Mouse (Mus musculus): Measurements from ENCODE around the gene Krtap5-3. TPM values are rescaled to one million over a fixed set of nuclear protein-coding genes. Genes with fewer than 3 reads are reported as not detected.
"Not testable (repeated sequence)": the region's sequence is repeated elsewhere in the genome, so short reads cannot be mapped to it uniquely, and the experiment has no call there.

Gene Krtap5-3
- polyA plus RNA-seq, 2 experiments, result not detected

GRCm38 (mm10) chr7:142224518-142224917 is 23.4 kb downstream of the Krtap5-3 start:
- H3K4me1 ChIP-seq (replicated peaks; ENCODE audit: control insufficient read depth in 2 of 2, insufficient read depth in 2 of 2, low read length in 1 of 2), result no peaks in the 10 kb centered on the region
- H3K4me3 ChIP-seq (ENCODE audit: insufficient read depth in 1 of 2, low read depth in 2 of 2, low read length in 2 of 2), result no peak overlapping the region
- no peak overlapping the region for H3K9ac ChIP-seq (replicated peaks)
- H3K9me3 ChIP-seq (ENCODE audit: control insufficient read depth, low read length), result no peaks in the 10 kb centered on the region
- H3K36me3 ChIP-seq (replicated peaks; ENCODE audit: control insufficient read depth, insufficient read depth, low read depth), result no peaks in the 10 kb centered on the region
- DNase-seq (ENCODE audit: low read depth in 3 of 3, low spot score in 3 of 3), result no peak
- no peak overlapping the region for H3K4me2 ChIP-seq (ENCODE audit: low read depth)
- no peak for TF ChIP-seq EP300 (IDR thresholded peaks at IDR 0.05; ENCODE audit: low read depth)
- no peak for TF ChIP-seq CTCF (IDR thresholded peaks at IDR 0.05; ENCODE audit: low read depth)
- ATAC-seq (ENCODE audit: insufficient read depth), result no peak
- no peaks in the 10 kb centered on the region for H3K27me3 ChIP-seq (ENCODE audit: control insufficient read depth, insufficient read depth, low read length)
- H3K27ac ChIP-seq, result no peak overlapping the region
- 31% methylated on average over 2 of the region's 2 CpGs for WGBS (ENCODE audit: insufficient replicate concordance)

DNA sequence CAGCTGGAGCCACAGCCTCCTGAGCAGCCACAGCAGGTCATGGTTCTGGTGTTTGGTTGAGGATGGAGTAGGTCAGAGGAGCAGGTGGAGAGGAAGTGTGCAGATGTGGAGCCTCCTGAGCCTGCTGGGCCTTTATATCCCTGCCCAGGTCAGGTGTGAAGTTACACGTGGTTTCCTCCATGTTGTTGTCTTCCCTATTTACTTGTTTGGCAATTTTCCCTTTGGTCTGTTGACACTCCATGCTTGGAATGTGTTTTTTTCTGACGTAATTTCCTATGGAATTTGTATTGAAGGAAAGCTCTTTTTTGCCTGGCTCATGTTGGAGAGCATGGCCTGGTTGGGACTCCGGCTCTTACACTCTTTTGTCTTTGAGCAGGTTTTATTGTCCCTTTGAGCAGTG is 28.7 kb downstream of the Krtap5-3 start, which contains the start of gene Krtap5-5:
Krtap5-5 (minus strand) TSS at position 101 of the 400 bp plus-strand sequence.
- not testable (repeated sequence) for ATAC-seq (ENCODE audit: insufficient read depth); H3K27ac ChIP-seq; H3K36me3 ChIP-seq (replicated peaks; ENCODE audit: control insufficient read depth, insufficient read depth, low read depth); H3K4me3 ChIP-seq (ENCODE audit: insufficient read depth in 1 of 2, low read depth in 2 of 2, low read length in 2 of 2); H3K4me1 ChIP-seq (replicated peaks; ENCODE audit: control insufficient read depth in 2 of 2, insufficient read depth in 2 of 2, low read length in 1 of 2); H3K9me3 ChIP-seq (ENCODE audit: control insufficient read depth, low read length); H3K9ac ChIP-seq (replicated peaks); DNase-seq (ENCODE audit: low read depth in 3 of 3, low spot score in 3 of 3); H3K4me2 ChIP-seq (ENCODE audit: low read depth); H3K27me3 ChIP-seq (ENCODE audit: control insufficient read depth, insufficient read depth, low read length)
- WGBS (ENCODE audit: insufficient replicate concordance), result 29% methylated on average over 3 of the region's 3 CpGs

- H3K9ac ChIP-seq (replicated peaks), result no peak overlapping the region
- TF ChIP-seq EP300 (IDR thresholded peaks at IDR 0.05; ENCODE audit: low read depth), result no peak
- no peak for TF ChIP-seq CTCF (IDR thresholded peaks at IDR 0.05; ENCODE audit: low read depth)
- no peaks in the 10 kb centered on the region for H3K4me1 ChIP-seq (replicated peaks; ENCODE audit: control insufficient read depth in 2 of 2, insufficient read depth in 2 of 2, low read length in 1 of 2)
- ATAC-seq (ENCODE audit: insufficient read depth) (no peak), DNase-seq (ENCODE audit: low read depth in 3 of 3, low spot score in 3 of 3) (no peak)
- no peaks in the 10 kb centered on the region for H3K27me3 ChIP-seq (ENCODE audit: control insufficient read depth, insufficient read depth, low read length)
- no peak overlapping the region for H3K27ac ChIP-seq
- no peak overlapping the region for H3K4me3 ChIP-seq (ENCODE audit: insufficient read depth in 1 of 2, low read depth in 2 of 2, low read length in 2 of 2)
- no peaks in the 10 kb centered on the region for H3K9me3 ChIP-seq (ENCODE audit: control insufficient read depth, low read length)
- WGBS (ENCODE audit: insufficient replicate concordance), result 45% methylated on average over 1 of the region's 1 CpGs
- H3K36me3 ChIP-seq (replicated peaks; ENCODE audit: control insufficient read depth, insufficient read depth, low read depth), result no peaks in the 10 kb centered on the region
- H3K4me2 ChIP-seq (ENCODE audit: low read depth), result no peak overlapping the region
Measured at GRCm38 (mm10) chr7:142231540-142231939, 30.4 kb downstream of the Krtap5-3 start.

DNA sequence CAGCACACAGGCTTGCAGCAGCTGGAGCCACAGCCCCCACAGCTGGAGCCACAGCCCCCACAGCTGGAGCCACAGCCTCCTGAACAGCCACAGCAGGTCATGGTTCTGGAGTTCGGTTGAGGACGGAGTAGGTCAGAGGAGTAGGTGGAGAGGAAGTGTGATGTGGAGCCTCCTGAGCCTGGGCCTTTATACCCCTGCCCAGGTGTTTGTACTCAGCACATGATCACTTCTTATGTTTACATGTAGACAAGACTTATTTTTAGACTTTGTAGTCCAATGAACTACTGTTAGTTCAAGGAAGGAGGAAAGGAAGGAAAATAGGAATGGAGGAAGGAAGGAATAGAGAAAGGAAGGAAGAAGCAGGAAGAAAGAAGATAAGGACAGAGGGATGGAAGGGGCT is 39.8 kb downstream of the Krtap5-3 start, which contains the start of gene Gm40460:
Gm40460 (minus strand) TSS at position 101 of the 400 bp plus-strand sequence.
- Histone ChIP-seq H3K4me1 (replicated peaks; ENCODE audit: control insufficient read depth in 2 of 2, insufficient read depth in 2 of 2, low read length in 1 of 2) (no peaks in the 10 kb centered on the region), H3K36me3 (replicated peaks; ENCODE audit: control insufficient read depth, insufficient read depth, low read depth) (no peaks in the 10 kb centered on the region), H3K27me3 (ENCODE audit: control insufficient read depth, insufficient read depth, low read length) (no peaks in the 10 kb centered on the region), H3K4me3 (ENCODE audit: insufficient read depth in 1 of 2, low read depth in 2 of 2, low read length in 2 of 2) (no peak within 1 kb of the TSS), H3K27ac (no peak within 1 kb of the TSS), H3K9me3 (ENCODE audit: control insufficient read depth, low read length) (no peaks in the 10 kb centered on the region), H3K4me2 (ENCODE audit: low read depth) (no peak within 1 kb of the TSS), H3K9ac (replicated peaks) (no peak within 1 kb of the TSS)
- DNase-seq (ENCODE audit: low read depth in 3 of 3, low spot score in 3 of 3) (no peak), ATAC-seq (ENCODE audit: insufficient read depth) (no peak)
- 35% methylated on average over 2 of the region's 2 CpGs for WGBS (ENCODE audit: insufficient replicate concordance)
- no peak for TF ChIP-seq CTCF (IDR thresholded peaks at IDR 0.05; ENCODE audit: low read depth)

DNA sequence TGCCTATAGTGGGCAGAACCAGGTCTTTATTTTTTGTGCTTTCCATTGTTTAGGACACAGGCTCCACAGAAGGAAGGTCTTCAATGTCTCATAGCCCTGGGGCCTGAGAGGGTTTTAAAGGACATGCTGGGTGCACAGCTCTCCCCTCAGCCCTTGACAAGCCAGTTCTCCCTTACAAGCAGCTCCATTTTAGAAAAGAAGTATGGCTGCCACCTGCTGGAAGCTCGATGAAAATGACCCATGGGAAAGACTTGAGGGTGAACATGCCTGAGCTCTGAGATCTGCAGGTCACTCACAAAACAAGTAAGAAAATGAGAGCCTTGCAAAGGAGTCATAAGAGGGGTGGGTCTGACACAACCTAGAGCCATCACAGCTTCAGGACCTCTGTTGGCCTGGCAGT is 48.7 kb downstream of the Krtap5-3 start:
- H3K9me3 ChIP-seq (ENCODE audit: control insufficient read depth, low read length), result no peaks in the 10 kb centered on the region
- no peak overlapping the region for H3K4me3 ChIP-seq (ENCODE audit: insufficient read depth in 1 of 2, low read depth in 2 of 2, low read length in 2 of 2)
- no peak for ATAC-seq (ENCODE audit: insufficient read depth)
- H3K36me3 ChIP-seq (replicated peaks; ENCODE audit: control insufficient read depth, insufficient read depth, low read depth), result no peaks in the 10 kb centered on the region
- H3K4me1 ChIP-seq (replicated peaks; ENCODE audit: control insufficient read depth in 2 of 2, insufficient read depth in 2 of 2, low read length in 1 of 2), result no peaks in the 10 kb centered on the region
- no peak overlapping the region for H3K27ac ChIP-seq
- WGBS (ENCODE audit: insufficient replicate concordance), result 0% methylated on average over 1 of the region's 1 CpGs
- TF ChIP-seq EP300 (IDR thresholded peaks at IDR 0.05; ENCODE audit: low read depth), result no peak
- TF ChIP-seq CTCF (IDR thresholded peaks at IDR 0.05; ENCODE audit: low read depth), result peak; percentile 37; the same call in 1 of the 2 replicates
- no peaks in the 10 kb centered on the region for H3K27me3 ChIP-seq (ENCODE audit: control insufficient read depth, insufficient read depth, low read length)
- no peak overlapping the region for H3K4me2 ChIP-seq (ENCODE audit: low read depth)
- H3K9ac ChIP-seq (replicated peaks), result no peak overlapping the region
- DNase-seq (ENCODE audit: low read depth in 3 of 3, low spot score in 3 of 3), result no peak

Other genes with a start within 250 kb of the Krtap5-3 start
- 33.9 and 41.5 TPM in 2 replicates for gene Mob2, start 140.3 kb upstream of the Krtap5-3 start, polyA plus RNA-seq (2012; rRNA removed)
- 68.8 and 75.6 TPM in 2 replicates for gene Mob2, start 140.3 kb upstream of the Krtap5-3 start, polyA plus RNA-seq (2014; fragmentation: Nextera tagmentation; extraction: Ambion mirVana)
- 2.5 TPM in 2 replicates for gene Dusp8, start 105.5 kb upstream of the Krtap5-3 start, polyA plus RNA-seq (2012; rRNA removed)
- 3.8 and 4.2 TPM in 2 replicates for gene Dusp8, start 105.5 kb upstream of the Krtap5-3 start, polyA plus RNA-seq (2014; fragmentation: Nextera tagmentation; extraction: Ambion mirVana)
- gene Gm45618, start 80.6 kb upstream of the Krtap5-3 start, polyA plus RNA-seq (2012; rRNA removed), result not detected in 2 replicates
- gene Gm45618, start 80.6 kb upstream of the Krtap5-3 start, polyA plus RNA-seq (2014; fragmentation: Nextera tagmentation; extraction: Ambion mirVana), result not detected in 2 replicates
- not detected in 2 replicates for gene Gm39115, start 65.3 kb upstream of the Krtap5-3 start, polyA plus RNA-seq (2012; rRNA removed)
- not detected in 2 replicates for gene Gm39115, start 65.3 kb upstream of the Krtap5-3 start, polyA plus RNA-seq (2014; fragmentation: Nextera tagmentation; extraction: Ambion mirVana)
- gene Gm45337, start 56.8 kb upstream of the Krtap5-3 start, polyA plus RNA-seq (2012; rRNA removed), result not detected in 2 replicates
- gene Gm45337, start 56.8 kb upstream of the Krtap5-3 start, polyA plus RNA-seq (2014; fragmentation: Nextera tagmentation; extraction: Ambion mirVana), result not detected in 2 replicates
- not detected in 2 replicates for gene Gm29735, start 44.3 kb upstream of the Krtap5-3 start, polyA plus RNA-seq (2012; rRNA removed)
- gene Gm29735, start 44.3 kb upstream of the Krtap5-3 start, polyA plus RNA-seq (2014; fragmentation: Nextera tagmentation; extraction: Ambion mirVana), result not detected in 2 replicates
- gene Gm4553, start 35.6 kb upstream of the Krtap5-3 start, polyA plus RNA-seq (2012; rRNA removed), result not detected in 2 replicates
- not detected in 2 replicates for gene Gm4553, start 35.6 kb upstream of the Krtap5-3 start, polyA plus RNA-seq (2014; fragmentation: Nextera tagmentation; extraction: Ambion mirVana)
- gene Krtap5-2, start 25.4 kb upstream of the Krtap5-3 start, polyA plus RNA-seq (2012; rRNA removed), result not detected in 2 replicates
- not detected in 2 replicates for gene Krtap5-2, start 25.4 kb upstream of the Krtap5-3 start, polyA plus RNA-seq (2014; fragmentation: Nextera tagmentation; extraction: Ambion mirVana)
- gene Gm10153, start 11.0 kb upstream of the Krtap5-3 start, polyA plus RNA-seq (2012; rRNA removed), result not detected in 2 replicates
- gene Gm10153, start 11.0 kb upstream of the Krtap5-3 start, polyA plus RNA-seq (2014; fragmentation: Nextera tagmentation; extraction: Ambion mirVana), result not detected in 2 replicates
- gene Gm7579, start 10.5 kb downstream of the Krtap5-3 start, polyA plus RNA-seq (2012; rRNA removed), result not detected in 2 replicates
- not detected in 2 replicates for gene Gm7579, start 10.5 kb downstream of the Krtap5-3 start, polyA plus RNA-seq (2014; fragmentation: Nextera tagmentation; extraction: Ambion mirVana)
- gene Krtap5-5, start 28.6 kb downstream of the Krtap5-3 start, polyA plus RNA-seq (2012; rRNA removed), result not detected in 2 replicates
- not detected in 2 replicates for gene Krtap5-5, start 28.6 kb downstream of the Krtap5-3 start, polyA plus RNA-seq (2014; fragmentation: Nextera tagmentation; extraction: Ambion mirVana)
- not detected in 2 replicates for gene Gm40460, start 39.7 kb downstream of the Krtap5-3 start, polyA plus RNA-seq (2012; rRNA removed)
- not detected in 2 replicates for gene Gm40460, start 39.7 kb downstream of the Krtap5-3 start, polyA plus RNA-seq (2014; fragmentation: Nextera tagmentation; extraction: Ambion mirVana)
- gene Gm2431, start 57.0 kb downstream of the Krtap5-3 start, polyA plus RNA-seq (2012; rRNA removed), result not detected in 2 replicates
- not detected in 2 replicates for gene Gm2431, start 57.0 kb downstream of the Krtap5-3 start, polyA plus RNA-seq (2014; fragmentation: Nextera tagmentation; extraction: Ambion mirVana)
- gene Gm4559, start 73.0 kb downstream of the Krtap5-3 start, polyA plus RNA-seq (2012; rRNA removed), result not detected in 2 replicates
- gene Gm4559, start 73.0 kb downstream of the Krtap5-3 start, polyA plus RNA-seq (2014; fragmentation: Nextera tagmentation; extraction: Ambion mirVana), result not detected in 2 replicates
- not detected in 2 replicates for gene Krtap5-1, start 95.8 kb downstream of the Krtap5-3 start, polyA plus RNA-seq (2012; rRNA removed)
- not detected in 2 replicates for gene Krtap5-1, start 95.8 kb downstream of the Krtap5-3 start, polyA plus RNA-seq (2014; fragmentation: Nextera tagmentation; extraction: Ambion mirVana)
- gene Krtap5-4, start 102.2 kb downstream of the Krtap5-3 start, polyA plus RNA-seq (2012; rRNA removed), result not detected in 2 replicates
- gene Krtap5-4, start 102.2 kb downstream of the Krtap5-3 start, polyA plus RNA-seq (2014; fragmentation: Nextera tagmentation; extraction: Ambion mirVana), result not detected in 2 replicates
- 0.87 and 1.1 TPM in 2 replicates for gene Ifitm10, start 172.4 kb downstream of the Krtap5-3 start, polyA plus RNA-seq (2012; rRNA removed)
- 1.0 and 1.3 TPM in 2 replicates for gene Ifitm10, start 172.4 kb downstream of the Krtap5-3 start, polyA plus RNA-seq (2014; fragmentation: Nextera tagmentation; extraction: Ambion mirVana)
- gene Gm49369, start 181.3 kb downstream of the Krtap5-3 start, polyA plus RNA-seq (2012; rRNA removed), result 0.66 TPM in 1 of 2 replicates, not detected in the other
- gene Gm49369, start 181.3 kb downstream of the Krtap5-3 start, polyA plus RNA-seq (2014; fragmentation: Nextera tagmentation; extraction: Ambion mirVana), result 0.29 TPM in 1 of 2 replicates, not detected in the other
- gene Ctsd, start 186.7 kb downstream of the Krtap5-3 start, polyA plus RNA-seq (2012; rRNA removed), result 180 and 209 TPM in 2 replicates
- 324 and 349 TPM in 2 replicates for gene Ctsd, start 186.7 kb downstream of the Krtap5-3 start, polyA plus RNA-seq (2014; fragmentation: Nextera tagmentation; extraction: Ambion mirVana)
- gene Syt8, start 233.5 kb downstream of the Krtap5-3 start, polyA plus RNA-seq (2012; rRNA removed), result 0.03 and 0.57 TPM in 2 replicates
- gene Syt8, start 233.5 kb downstream of the Krtap5-3 start, polyA plus RNA-seq (2014; fragmentation: Nextera tagmentation; extraction: Ambion mirVana), result not detected in 2 replicates
- gene Tnni2, start 240.4 kb downstream of the Krtap5-3 start, polyA plus RNA-seq (2012; rRNA removed), result 1.7 and 2.1 TPM in 2 replicates
- 2.1 and 2.2 TPM in 2 replicates for gene Tnni2, start 240.4 kb downstream of the Krtap5-3 start, polyA plus RNA-seq (2014; fragmentation: Nextera tagmentation; extraction: Ambion mirVana)